Mouse (Mus musculus) G1E (cell line): ENCODE measurements around the gene Hopx.

Experiments
- CTCF ChIP-seq: IDR thresholded peaks from 2 replicates; pipeline ENCODE4 v1.5.1; 2012; ENCODE audit warnings: low read depth, low read length, inconsistent platforms, mixed read lengths
- GATA1 ChIP-seq: IDR thresholded peaks from 2 replicates; pipeline ENCODE4 v1.6.1; 2012; ENCODE audit warnings: borderline replicate concordance, low read length, inconsistent platforms, mixed read lengths
- GATA2 ChIP-seq: IDR thresholded peaks from 2 replicates; pipeline ENCODE4 v1.6.1; 2012; ENCODE audit warnings: low read depth, low read length, inconsistent platforms, borderline replicate concordance
- POLR2AphosphoS5 ChIP-seq: IDR thresholded peaks from 2 replicates; pipeline ENCODE4 v1.6.1; 2012; ENCODE audit warnings: low read depth, low read length, inconsistent platforms; ENCODE audit not compliant: insufficient replicate concordance

GRCm38 (mm10) chr5:77093961-77094360 is 21.0 kb downstream of the Hopx start:
- TF ChIP-seq POLR2AphosphoS5 (no peak), CTCF (no peak), GATA1 (no peak), GATA2 (no peak)
